Mouse (Mus musculus) stomach, embryonic 15.5 days (tissue): ENCODE data around the gene Cyp27b1. TPM values are rescaled to one million over a fixed set of nuclear protein-coding genes. Genes with fewer than 3 reads are reported as not detected.
"Not testable (repeated sequence)": the region's sequence is repeated elsewhere in the genome, so short reads cannot be mapped to it uniquely, and the experiment has no call there.

Source experiments
- ATAC-seq: fragments of 200-750 bp; cut with Nextera tagmentation; 2 replicates; pipeline ENCODE4 v1.8.0; 2017; ENCODE audit warnings: low read depth, moderate number of reproducible peaks, moderate TSS enrichment; ENCODE audit not compliant: insufficient read depth, low FRiP score
- H3K27ac ChIP-seq: fragments of 300-500 bp; sonication (generic); 2 replicates; pipeline ENCODE4 v1.5.1; 2015; ENCODE audit warnings: mild to moderate bottlenecking, inconsistent platforms
- H3K27me3 ChIP-seq: fragments of 300-500 bp; sonication (generic); replicated peaks from 2 replicates; pipeline ENCODE4 v1.6.1; 2015; ENCODE audit warnings: inconsistent platforms
- H3K36me3 ChIP-seq: fragments of 300-500 bp; sonication (generic); 2 replicates; pipeline ENCODE4 v1.6.1; 2015; ENCODE audit warnings: inconsistent platforms
- H3K4me1 ChIP-seq: fragments of 300-500 bp; sonication (generic); 2 replicates; pipeline ENCODE4 v1.6.1; 2015; ENCODE audit warnings: inconsistent platforms
- H3K4me2 ChIP-seq: fragments of 300-500 bp; sonication (generic); 2 replicates; pipeline ENCODE4 v1.6.1; 2015; ENCODE audit warnings: mild to moderate bottlenecking, inconsistent platforms
- H3K4me3 ChIP-seq: fragments of 300-500 bp; sonication (generic); replicated peaks from 2 replicates; pipeline ENCODE4 v1.5.1; 2015; ENCODE audit warnings: inconsistent platforms
- H3K9ac ChIP-seq: fragments of 300-500 bp; sonication (generic); 2 replicates; pipeline ENCODE4 v1.6.1; 2015; ENCODE audit warnings: inconsistent platforms
- H3K9me3 ChIP-seq: fragments of 300-500 bp; sonication (generic); 2 replicates; pipeline ENCODE4 v1.6.1; 2016; ENCODE audit warnings: inconsistent platforms
- WGBS: fragments of 180-500 bp; shearing (Covaris S2); methylation state at CpG from one replicate; pipeline ENCODE4 v1.1.7; 2015; 5-methylcytosine and 5-hydroxymethylcytosine counted together
- polyA plus RNA-seq: library from polyadenylated mRNA; unstranded; fragments of >200 nt; fragmentation: Nextera tagmentation; extraction: Ambion mirVana; gene quantifications from 2 replicates; pipeline ENCODE4 v1.2.1, GENCODE M21; 2015

Gene Cyp27b1
- polyA plus RNA-seq, 1 experiment from 2014 or later, result 0.17 TPM

GRCm38 (mm10) chr10:127050119-127050474, 2.0 kb downstream of the Cyp27b1 start:
- peak overlapping the region; percentile 26; the same call in 1 of the 2 replicates for H3K4me3 ChIP-seq
- no peaks in the 10 kb centered on the region for H3K9me3 ChIP-seq
- H3K27me3 ChIP-seq, result peaks cover 46% of the 10 kb centered on the region
- H3K9ac ChIP-seq, result no peak overlapping the region
- peak overlapping the region; percentile 53 for H3K4me2 ChIP-seq
- H3K27ac ChIP-seq, result no peak overlapping the region
- WGBS, result 15% methylated on average over 10 of the region's 10 CpGs
- peaks cover 14% of the 10 kb centered on the region for H3K4me1 ChIP-seq
- peaks cover under 1% of the 10 kb centered on the region; the same call in 1 of the 2 replicates for H3K36me3 ChIP-seq
- ATAC-seq, result no peak

- no peak overlapping the region for H3K4me2 ChIP-seq
- H3K27ac ChIP-seq, result no peak overlapping the region
- peaks cover 26% of the 10 kb centered on the region for H3K27me3 ChIP-seq
- no peak for ATAC-seq
- H3K36me3 ChIP-seq, result peaks cover 19% of the 10 kb centered on the region
- H3K9ac ChIP-seq, result no peak overlapping the region
- H3K4me1 ChIP-seq, result peaks cover 18% of the 10 kb centered on the region; the same call in 1 of the 2 replicates
- no peak overlapping the region for H3K4me3 ChIP-seq
- no peaks in the 10 kb centered on the region for H3K9me3 ChIP-seq
- 62% methylated on average over 4 of the region's 4 CpGs for WGBS
Measured at GRCm38 (mm10) chr10:127054646-127055045, 6.6 kb downstream of the Cyp27b1 start.

GRCm38 (mm10) chr10:127055406-127055805, 7.4 kb downstream of the Cyp27b1 start:
- ATAC-seq, result no peak
- Histone ChIP-seq H3K36me3 (peaks cover 19% of the 10 kb centered on the region), H3K27ac (no peak overlapping the region), H3K4me1 (peaks cover 14% of the 10 kb centered on the region; the same call in 1 of the 2 replicates), H3K4me3 (no peak overlapping the region), H3K9ac (no peak overlapping the region), H3K27me3 (peaks cover 18% of the 10 kb centered on the region), H3K4me2 (no peak overlapping the region), H3K9me3 (no peaks in the 10 kb centered on the region)
- WGBS, result 83% methylated on average over 8 of the region's 8 CpGs

GRCm38 (mm10) chr10:127056490-127056889, 8.4 kb downstream of the Cyp27b1 start:
- Histone ChIP-seq H3K4me1 (peaks cover 14% of the 10 kb centered on the region; the same call in 1 of the 2 replicates), H3K4me3 (no peak overlapping the region), H3K9me3 (no peaks in the 10 kb centered on the region), H3K27ac (no peak overlapping the region), H3K4me2 (no peak overlapping the region), H3K27me3 (peaks cover 12% of the 10 kb centered on the region; the same call in 1 of the 2 replicates), H3K9ac (no peak overlapping the region), H3K36me3 (peaks cover 19% of the 10 kb centered on the region)
- ATAC-seq, result no peak
- 83% methylated on average over 20 of the region's 20 CpGs for WGBS

GRCm38 (mm10) chr10:127058161-127058560, 10.1 kb downstream of the Cyp27b1 start:
- 1% methylated on average over 9 of the region's 9 CpGs for WGBS
- H3K27ac ChIP-seq, result no peak overlapping the region
- H3K4me1 ChIP-seq, result peaks cover 14% of the 10 kb centered on the region; the same call in 1 of the 2 replicates
- 0 out of 2 replicates have a peak, but pooled peaks cover 6% of the 10 kb centered on the region for H3K27me3 ChIP-seq
- H3K4me3 ChIP-seq, result peak overlapping the region; percentile 75
- no peak overlapping the region for H3K9ac ChIP-seq
- peaks cover 19% of the 10 kb centered on the region for H3K36me3 ChIP-seq
- H3K4me2 ChIP-seq, result peak overlapping the region; percentile 96
- no peak for ATAC-seq
- no peaks in the 10 kb centered on the region for H3K9me3 ChIP-seq

GRCm38 (mm10) chr10:127058708-127059107, 10.7 kb downstream of the Cyp27b1 start:
- WGBS, result 8% methylated on average over 8 of the region's 8 CpGs
- Histone ChIP-seq H3K4me1 (peaks cover 14% of the 10 kb centered on the region; the same call in 1 of the 2 replicates), H3K36me3 (peaks cover 19% of the 10 kb centered on the region), H3K9ac (no peak overlapping the region), H3K9me3 (no peaks in the 10 kb centered on the region), H3K4me3 (peak overlapping the region; percentile 75), H3K27ac (no peak overlapping the region), H3K4me2 (peak overlapping the region; percentile 96), H3K27me3 (0 out of 2 replicates have a peak, but pooled peaks cover 6% of the 10 kb centered on the region)
- no peak for ATAC-seq

GRCm38 (mm10) chr10:127059174-127059967, 11.3 kb downstream of the Cyp27b1 start:
- Histone ChIP-seq H3K9me3 (no peaks in the 10 kb centered on the region), H3K4me2 (peak overlapping the region; percentile 96), H3K27ac (peak overlapping the region; percentile 59; the same call in 1 of the 2 replicates), H3K36me3 (peaks cover 19% of the 10 kb centered on the region), H3K4me3 (peak overlapping the region; percentile 75), H3K9ac (peak overlapping the region; percentile 53), H3K27me3 (0 out of 2 replicates have a peak, but pooled peaks cover 6% of the 10 kb centered on the region), H3K4me1 (peaks cover 14% of the 10 kb centered on the region; the same call in 1 of the 2 replicates)
- ATAC-seq, result no peak
- WGBS, result 1% methylated on average over 49 of the region's 92 CpGs

GRCm38 (mm10) chr10:127059968-127060916, 12.2 kb downstream of the Cyp27b1 start, which contains the start of gene March9:
TSS of gene March9 (minus strand) at chr10:127060184.
- peak; percentile 40 for ATAC-seq
- under 1% methylated on average over 63 of the region's 72 CpGs for WGBS
- no peaks in the 10 kb centered on the region for H3K9me3 ChIP-seq
- peak within 1 kb of the TSS; percentile 96 for H3K4me2 ChIP-seq
- H3K9ac ChIP-seq, result peak within 1 kb of the TSS; percentile 53
- H3K4me3 ChIP-seq, result peak within 1 kb of the TSS; percentile 75
- peak within 1 kb of the TSS; percentile 59 for H3K27ac ChIP-seq
- H3K36me3 ChIP-seq, result peaks cover 24% of the 10 kb centered on the region
- H3K4me1 ChIP-seq, result peaks cover 22% of the 10 kb centered on the region; the same call in 1 of the 2 replicates
- H3K27me3 ChIP-seq, result 0 out of 2 replicates have a peak, but pooled peaks cover 6% of the 10 kb centered on the region

GRCm38 (mm10) chr10:127061085-127061484, 13.0 kb downstream of the Cyp27b1 start:
- WGBS, result 52% methylated on average over 5 of the region's 5 CpGs
- Histone ChIP-seq H3K27ac (no peak overlapping the region), H3K4me1 (peaks cover 25% of the 10 kb centered on the region; the same call in 1 of the 2 replicates), H3K27me3 (0 out of 2 replicates have a peak, but pooled peaks cover 6% of the 10 kb centered on the region), H3K9me3 (no peaks in the 10 kb centered on the region), H3K4me3 (no peak overlapping the region), H3K9ac (no peak overlapping the region), H3K4me2 (no peak overlapping the region), H3K36me3 (peaks cover 27% of the 10 kb centered on the region)
- no peak for ATAC-seq

GRCm38 (mm10) chr10:127061513-127061912, 13.5 kb downstream of the Cyp27b1 start:
- Histone ChIP-seq H3K27me3 (0 out of 2 replicates have a peak, but pooled peaks cover 6% of the 10 kb centered on the region), H3K27ac (no peak overlapping the region), H3K9me3 (no peaks in the 10 kb centered on the region), H3K36me3 (peaks cover 27% of the 10 kb centered on the region), H3K4me1 (peaks cover 25% of the 10 kb centered on the region; the same call in 1 of the 2 replicates), H3K4me2 (no peak overlapping the region), H3K4me3 (no peak overlapping the region), H3K9ac (no peak overlapping the region)
- ATAC-seq, result no peak
- WGBS, result 70% methylated on average over 2 of the region's 2 CpGs

GRCm38 (mm10) chr10:127062101-127062500, 14.1 kb downstream of the Cyp27b1 start:
- H3K36me3 ChIP-seq, result peaks cover 29% of the 10 kb centered on the region
- peaks cover 25% of the 10 kb centered on the region; the same call in 1 of the 2 replicates for H3K4me1 ChIP-seq

More at GRCm38 (mm10) chr10:127062101-127062500, 14.1 kb downstream of the Cyp27b1 start:
- not testable (repeated sequence) for H3K27ac ChIP-seq, H3K4me3 ChIP-seq, H3K4me2 ChIP-seq, ATAC-seq, H3K9me3 ChIP-seq, H3K9ac ChIP-seq, H3K27me3 ChIP-seq
- WGBS, result 86% methylated on average over 4 of the region's 4 CpGs
